Mouse (Mus musculus): Measurements from ENCODE around the gene Cyp4v3.

DNA sequence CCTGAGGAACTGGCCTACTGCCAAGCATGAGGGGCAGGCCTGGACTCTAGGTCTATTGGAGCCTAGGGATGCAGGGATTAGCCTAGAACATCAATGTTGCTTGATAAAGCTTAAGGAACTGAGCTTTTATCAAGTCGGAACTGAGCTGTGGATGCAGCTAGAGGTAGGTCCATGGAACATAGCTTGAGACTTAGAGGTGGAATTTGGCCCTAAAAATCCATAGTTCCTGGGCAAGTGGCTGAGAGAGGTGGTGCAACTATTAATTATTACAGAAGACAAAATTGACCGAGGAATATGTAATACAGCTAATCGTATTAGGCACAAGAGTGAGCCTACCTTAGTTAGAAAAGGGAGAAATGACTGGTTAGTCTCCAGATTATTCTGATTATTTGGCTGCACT, 28.7 kb downstream of the Cyp4v3 start:
- TF ChIP-seq CTCF (IDR thresholded peaks at IDR 0.05; ENCODE audit: low read depth, low read length) (no peak), GATA1 (IDR thresholded peaks at IDR 0.05; ENCODE audit: borderline replicate concordance, low read length) (no peak), POLR2AphosphoS5 (IDR thresholded peaks at IDR 0.05; ENCODE audit: insufficient replicate concordance, low read depth, low read length) (no peak), TAL1 (conservative IDR thresholded peaks at IDR 0.05; ENCODE audit: low read depth, low read length) (no peak), GATA2 (IDR thresholded peaks at IDR 0.05; ENCODE audit: borderline replicate concordance, low read depth, low read length) (no peak)

Data from G1E (cell line).